18 mouse cellular contexts compared by ENCODE assay signal in genomic region chr17:62977136-62977535, GRCm38 (mm10).
"Had no signal": no experiment of that assay in that cellular context is flagged by ENCODE, and none has a peak within 500 bp of the region (broad histone marks: within the 10 kb centered on the region; RNA-seq: fewer than 3 reads in every experiment).

No protein-coding gene starts in this region.

- H3K27me3 ChIP-seq: midbrain, embryonic 12.5 days; neural tube, embryonic 13.5 days; neural tube, embryonic 15.5 days had no signal

- H3K4me2 ChIP-seq: midbrain, embryonic 12.5 days; neural tube, embryonic 13.5 days; neural tube, embryonic 15.5 days had no signal

- H3K27ac ChIP-seq: liver, embryonic 14.5 days; midbrain, embryonic 10.5 days; midbrain, embryonic 12.5 days; neural tube, embryonic 13.5 days; neural tube, embryonic 15.5 days had no signal

- ATAC-seq: midbrain, embryonic 16.5 days had no signal

- H3K9me3 ChIP-seq: midbrain, embryonic 10.5 days had no signal

- H3K4me3 ChIP-seq: midbrain, embryonic 10.5 days; midbrain, embryonic 12.5 days; myocyte; neural tube, embryonic 13.5 days; neural tube, embryonic 15.5 days had no signal

- DNase-seq: lung, adult 18-20 months; lung, postnatal 14 days; lung, postnatal 4 days; retina, postnatal 1 day; right cerebral cortex, adult 18-20 months; right cerebral cortex, postnatal 25 days; right cerebral cortex, postnatal 4 days; spleen, adult 18-20 months; thymus, adult 18-20 months; thymus, postnatal 14 days; thymus, postnatal 36 days had no signal

- H3K36me3 ChIP-seq: midbrain, embryonic 10.5 days; midbrain, embryonic 12.5 days; neural tube, embryonic 13.5 days; neural tube, embryonic 15.5 days had no signal

- H3K9ac ChIP-seq: liver, embryonic 14.5 days; midbrain, embryonic 12.5 days; neural tube, embryonic 13.5 days; neural tube, embryonic 15.5 days had no signal
